Mouse (Mus musculus) liver, embryonic 14.5 days (tissue): ENCODE measurements at regions not wholly inside any gene's neighbourhood (a gene's known extent, or its start where the extent isn't known, plus 50 kb on each side); places are given as distances from the start of the nearest gene placed in this dataset.
A peak's percentile ranks its signal among the peaks of the same experiment; 100 is the strongest.

Source experiments
- ATAC-seq: fragments of 200-750 bp; cut with Nextera tagmentation; 2 replicates; pipeline ENCODE4 v1.8.0; 2017; ENCODE audit warnings: moderate number of reproducible peaks, mild to moderate bottlenecking, moderate library complexity; ENCODE audit not compliant: insufficient read depth
- DNase-seq, 3 experiments: peaks; one replicate each; pipeline ENCODE4 v3.0.0-alpha.2; 2012 to 2013; ENCODE audit warnings: low read depth in 3 of 3, low spot score in 3 of 3
- H3K27ac ChIP-seq: fragments of 300-500 bp; sonication (generic); 2 replicates; pipeline ENCODE4 v1.5.1; 2014; ENCODE audit warnings: moderate library complexity, mild to moderate bottlenecking, control low read depth, inconsistent platforms
- H3K27me3 ChIP-seq: fragments of 300-500 bp; sonication (generic); 2 replicates; pipeline ENCODE4 v1.6.1; 2014; ENCODE audit warnings: mild to moderate bottlenecking, low read length, moderate library complexity; ENCODE audit not compliant: control insufficient read depth, insufficient read depth
- H3K36me3 ChIP-seq: fragments of 300-500 bp; sonication (generic); replicated peaks from 2 replicates; pipeline ENCODE4 v1.6.1; 2014; ENCODE audit warnings: low read depth; ENCODE audit not compliant: control insufficient read depth, insufficient read depth
- H3K4me1 ChIP-seq, 2 experiments: fragments of 200-500 bp in 1 of 2; fragments of 300-500 bp in 1 of 2; sonication (generic) in 1 of 2; replicated peaks; 2 replicates each; pipeline ENCODE4 v1.6.1; 2012 to 2014; ENCODE audit warnings: antibody characterized with exemption in 1 of 2, inconsistent platforms in 1 of 2, low read length in 1 of 2; ENCODE audit not compliant: control insufficient read depth in 2 of 2, insufficient read depth in 2 of 2
- H3K4me2 ChIP-seq: fragments of 300-500 bp; sonication (generic); 2 replicates; pipeline ENCODE4 v1.6.1; 2014; ENCODE audit warnings: low read depth, mild to moderate bottlenecking, control low read depth, moderate library complexity
- H3K4me3 ChIP-seq, 2 experiments: fragments of 200-500 bp in 1 of 2; fragments of 300-500 bp in 1 of 2; sonication (generic) in 1 of 2; 2 replicates each; pipeline ENCODE4 v1.5.1; 2012 to 2014; ENCODE audit warnings: low read depth in 2 of 2, low read length in 2 of 2, mild to moderate bottlenecking in 2 of 2, control low read depth in 1 of 2, inconsistent platforms in 1 of 2, moderate library complexity in 1 of 2; ENCODE audit not compliant: insufficient read depth in 1 of 2
- H3K9ac ChIP-seq: fragments of 300-500 bp; sonication (generic); replicated peaks from 2 replicates; pipeline ENCODE4 v1.6.1; 2014; ENCODE audit warnings: mild to moderate bottlenecking, control low read depth, moderate library complexity
- H3K9me3 ChIP-seq: fragments of 300-500 bp; sonication (generic); 2 replicates; pipeline ENCODE4 v1.6.1; 2016; ENCODE audit warnings: low read length, mixed read lengths; ENCODE audit not compliant: control insufficient read depth
- CTCF ChIP-seq: IDR thresholded peaks from 2 replicates; pipeline ENCODE4 v1.5.1; 2016; ENCODE audit warnings: antibody characterized with exemption, low read depth, control low read depth
- EP300 ChIP-seq: IDR thresholded peaks from 2 replicates; pipeline ENCODE4 v1.6.1; 2016; ENCODE audit warnings: antibody characterized with exemption, low read depth
- WGBS: fragments of 180-500 bp; shearing (Covaris S2); extraction: QIAGEN DNeasy Blood & Tissue Kit; methylation state at CpG from one replicate; pipeline ENCODE4 v1.1.7; 2014; ENCODE audit not compliant: insufficient replicate concordance; 5-methylcytosine and 5-hydroxymethylcytosine counted together

GRCm38 (mm10) chr2:148107607-148108115, 60.9 kb upstream of the Foxa2 start:
- TF ChIP-seq CTCF: no peak
- 45% methylated on average over 5 of the region's 5 CpGs for WGBS
- Histone ChIP-seq H3K9me3 (no peaks in the 10 kb centered on the region), H3K27me3 (no peaks in the 10 kb centered on the region), H3K4me3 (no peak overlapping the region), H3K9ac (no peak overlapping the region), H3K4me1 (no peaks in the 10 kb centered on the region), H3K27ac (no peak overlapping the region), H3K4me2 (no peak overlapping the region), H3K36me3 (no peaks in the 10 kb centered on the region)
- no peak for DNase-seq
- no peak for ATAC-seq

- DNase-seq: no peak
Observed at GRCm38 (mm10) chr2:148110149-148110548, 63.4 kb upstream of the Foxa2 start.

GRCm38 (mm10) chr2:148111889-148112288, 65.1 kb upstream of the Foxa2 start:
- H3K27ac ChIP-seq: no peak overlapping the region
- no peak overlapping the region for H3K4me2 ChIP-seq
- no peaks in the 10 kb centered on the region for H3K4me1 ChIP-seq
- no peak overlapping the region for H3K4me3 ChIP-seq
- no peak overlapping the region for H3K9ac ChIP-seq
- WGBS: 19% methylated on average over 10 of the region's 10 CpGs
- H3K36me3 ChIP-seq: no peaks in the 10 kb centered on the region
- peak; percentile 53 for TF ChIP-seq CTCF
- TF ChIP-seq EP300: no peak
- no peaks in the 10 kb centered on the region for H3K9me3 ChIP-seq
- ATAC-seq (no peak), DNase-seq (no peak)
- no peaks in the 10 kb centered on the region for H3K27me3 ChIP-seq

More at GRCm38 (mm10) chr2:148110149-148110548, 63.4 kb upstream of the Foxa2 start:
- Histone ChIP-seq H3K36me3 (no peaks in the 10 kb centered on the region), H3K4me2 (no peak overlapping the region), H3K4me1 (no peaks in the 10 kb centered on the region), H3K4me3 (no peak overlapping the region), H3K9ac (no peak overlapping the region), H3K9me3 (no peaks in the 10 kb centered on the region), H3K27ac (no peak overlapping the region), H3K27me3 (no peaks in the 10 kb centered on the region)
- 47% methylated on average over 2 of the region's 2 CpGs for WGBS
- no peak for ATAC-seq
- TF ChIP-seq CTCF: peak; percentile 62
- TF ChIP-seq EP300: no peak

GRCm38 (mm10) chr2:148113184-148113583, 66.4 kb upstream of the Foxa2 start:
- no peak overlapping the region for H3K9ac ChIP-seq
- H3K9me3 ChIP-seq: no peaks in the 10 kb centered on the region
- DNase-seq (no peak), ATAC-seq (no peak)
- H3K27me3 ChIP-seq: no peaks in the 10 kb centered on the region
- H3K27ac ChIP-seq: no peak overlapping the region
- WGBS: 20% methylated on average over 2 of the region's 2 CpGs
- H3K36me3 ChIP-seq: no peaks in the 10 kb centered on the region
- H3K4me2 ChIP-seq: no peak overlapping the region
- no peak overlapping the region for H3K4me3 ChIP-seq
- no peak for TF ChIP-seq EP300
- no peak for TF ChIP-seq CTCF
- no peaks in the 10 kb centered on the region for H3K4me1 ChIP-seq

- no peaks in the 10 kb centered on the region for H3K36me3 ChIP-seq
- ATAC-seq (no peak), DNase-seq (no peak)
- no peaks in the 10 kb centered on the region for H3K4me1 ChIP-seq
- H3K4me3 ChIP-seq: no peak overlapping the region
- no peak overlapping the region for H3K27ac ChIP-seq
- TF ChIP-seq CTCF (no peak), EP300 (no peak)
- H3K4me2 ChIP-seq: no peak overlapping the region
- no peaks in the 10 kb centered on the region for H3K9me3 ChIP-seq
- 22% methylated on average over 4 of the region's 4 CpGs for WGBS
- H3K9ac ChIP-seq: no peak overlapping the region
- no peaks in the 10 kb centered on the region for H3K27me3 ChIP-seq
Observed at GRCm38 (mm10) chr2:148114600-148114999, 67.8 kb upstream of the Foxa2 start.
